Mouse (Mus musculus) common myeloid progenitor, adult 5-6 weeks (primary cell): ENCODE data around the gene Afg1l. TPM values are rescaled to one million over a fixed set of nuclear protein-coding genes. Genes with fewer than 3 reads are reported as not detected.

ENCODE experiments used
- ATAC-seq: replicated peaks from 2 replicates; pipeline ENCODE4 v1.8.0; 2016; ENCODE audit warnings: low read depth, mild to moderate bottlenecking, moderate TSS enrichment, inconsistent platforms; ENCODE audit not compliant: poor library complexity, severe bottlenecking
- total RNA-seq: library from RNA; stranded (forward); fragments of 200-1000, 187-1606 nt; gene quantifications from 2 replicates; pipeline ENCODE4 v1.2.3, GENCODE M21; 2017

Afg1l gene
- total RNA-seq, 1 experiment from 2014 or later: 4.9 TPM

DNA sequence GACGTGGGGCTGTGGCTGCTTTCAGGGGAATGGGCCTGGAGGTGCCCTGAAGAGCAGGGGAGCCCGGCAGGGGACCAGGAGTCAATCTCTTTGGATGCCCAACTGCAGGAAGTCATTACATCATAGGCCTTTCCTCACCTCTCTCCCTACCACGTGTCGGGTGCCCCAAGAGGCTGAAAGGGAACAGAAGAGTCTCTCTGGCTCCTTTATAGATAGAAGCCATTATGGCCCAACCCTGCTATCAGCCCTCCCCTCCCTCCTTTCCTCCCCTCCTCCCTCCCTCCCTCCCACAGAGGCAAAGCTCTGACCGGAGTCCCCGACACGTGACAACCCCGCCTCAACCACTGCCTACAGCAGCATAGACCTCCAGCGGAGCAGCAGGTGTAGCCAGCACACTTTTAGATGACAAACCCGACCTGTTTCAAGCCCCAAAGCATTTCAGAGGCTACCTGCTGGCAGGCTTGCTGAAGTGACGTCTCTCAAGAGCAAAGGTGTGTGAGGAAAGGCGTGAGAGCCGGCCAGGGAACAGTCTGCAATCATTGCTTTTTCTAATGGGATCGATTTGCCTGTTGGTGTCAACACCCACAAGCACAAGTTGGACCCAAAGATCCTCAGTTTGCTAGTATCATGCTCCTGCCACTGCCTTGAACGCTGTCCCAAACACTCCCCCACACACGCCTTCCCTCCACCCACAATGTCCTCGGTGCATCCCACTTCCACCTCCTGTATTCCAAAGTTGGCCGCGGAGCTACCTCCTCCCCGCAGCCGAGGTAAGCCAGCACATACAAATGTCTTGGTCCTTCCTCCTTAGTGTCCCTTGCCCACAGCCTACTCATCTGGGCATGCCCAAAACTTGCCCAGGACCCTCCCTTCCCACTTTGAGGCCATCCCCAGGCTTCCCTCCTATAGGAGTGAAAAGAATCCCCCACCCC is 204.3 kb downstream of the Afg1l start:
- peak; percentile 5; the same call in 1 of the 2 replicates for ATAC-seq

DNA sequence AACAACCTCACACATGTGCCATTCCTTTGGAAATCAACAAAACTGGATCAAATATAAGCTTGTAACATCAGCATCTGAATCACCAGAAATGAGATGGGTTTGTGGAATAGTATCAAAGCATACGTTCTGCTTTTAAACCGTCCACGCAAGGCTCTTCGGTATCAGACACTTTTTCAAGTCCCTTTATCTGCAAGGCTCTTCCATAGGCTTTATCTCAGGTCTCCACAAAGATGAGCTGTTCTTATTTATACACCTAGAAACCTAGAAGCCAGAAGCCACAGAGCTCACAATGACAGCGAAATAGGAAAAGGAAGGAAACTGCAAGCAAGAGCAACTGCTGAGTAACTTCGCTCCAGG is 205.0 kb downstream of the Afg1l start:
- no peak for ATAC-seq

DNA sequence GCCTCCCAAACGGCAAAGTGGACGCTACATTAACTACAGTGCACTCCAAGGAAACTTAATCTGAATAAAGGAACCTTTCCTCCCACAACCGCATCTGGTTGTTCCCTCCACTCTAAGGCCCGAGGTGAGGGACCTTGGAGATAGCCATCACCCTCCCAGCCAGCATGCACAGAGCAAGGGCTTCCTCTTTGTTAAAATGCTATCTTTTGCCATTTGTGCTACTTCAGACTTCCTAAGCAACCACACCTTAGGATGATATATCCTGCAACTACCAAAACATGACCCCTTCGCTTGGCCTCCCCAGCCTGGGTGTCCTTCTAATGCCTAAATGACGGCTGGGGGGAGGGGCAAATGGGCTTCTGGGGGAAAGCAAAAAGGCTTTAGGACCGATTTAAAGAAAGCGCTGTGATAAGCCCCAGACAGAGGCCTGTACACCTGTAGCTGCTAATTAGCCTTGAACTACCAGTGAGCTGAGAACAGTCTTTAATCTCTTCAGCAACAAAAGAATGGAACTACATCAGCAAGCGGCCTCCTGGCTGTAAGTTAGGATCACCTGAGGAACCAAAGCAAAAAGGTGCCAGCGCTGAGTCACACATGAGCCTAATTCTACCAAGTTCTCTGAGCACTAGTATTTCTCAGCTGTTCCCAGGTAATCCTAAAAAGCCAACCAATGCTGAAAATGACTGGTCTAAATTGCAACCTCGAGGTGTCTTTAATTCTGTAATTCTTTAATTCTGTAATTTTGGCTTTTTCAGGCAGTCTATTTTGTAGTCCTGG is 206.7 kb downstream of the Afg1l start:
- peak; percentile 19; the same call in 1 of the 2 replicates for ATAC-seq

DNA sequence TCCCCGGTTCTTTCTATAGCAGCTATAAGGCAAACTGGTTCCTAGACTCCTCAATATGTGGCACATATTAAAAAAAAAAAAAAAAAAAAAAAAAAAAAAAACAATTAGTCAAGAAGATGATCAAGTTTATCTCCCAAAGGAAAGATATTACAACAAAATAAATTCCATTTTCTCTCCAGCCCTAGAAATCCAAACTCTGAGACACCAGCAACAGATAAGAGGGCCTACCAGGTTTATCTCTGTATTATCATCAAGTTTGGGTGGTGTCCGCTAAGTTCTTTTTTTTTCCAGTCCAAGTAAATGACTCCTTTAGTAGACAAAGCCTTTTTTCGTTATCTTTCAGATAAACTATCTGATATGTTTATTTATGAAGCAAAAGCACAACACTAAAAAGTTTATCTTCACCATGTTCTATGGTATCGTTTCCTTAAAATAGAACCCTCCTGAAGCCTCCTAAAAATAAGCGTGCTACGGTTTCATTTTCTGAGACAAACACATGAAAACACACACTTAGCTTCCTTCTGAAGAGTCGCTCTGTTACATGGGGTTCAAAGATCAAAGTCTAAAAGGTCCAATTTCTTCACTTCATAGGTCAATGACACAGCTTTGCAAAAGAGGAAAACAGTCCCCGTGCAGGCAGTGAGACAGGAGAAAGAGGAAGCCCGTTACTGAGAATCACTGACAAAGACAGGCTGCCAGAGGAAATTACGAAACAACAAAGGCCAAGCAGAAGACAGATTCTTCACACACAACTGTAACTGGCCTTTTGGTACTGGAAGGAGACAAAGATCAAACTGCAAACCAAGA is 207.9 kb downstream of the Afg1l start:
- ATAC-seq: peak; percentile 53

DNA sequence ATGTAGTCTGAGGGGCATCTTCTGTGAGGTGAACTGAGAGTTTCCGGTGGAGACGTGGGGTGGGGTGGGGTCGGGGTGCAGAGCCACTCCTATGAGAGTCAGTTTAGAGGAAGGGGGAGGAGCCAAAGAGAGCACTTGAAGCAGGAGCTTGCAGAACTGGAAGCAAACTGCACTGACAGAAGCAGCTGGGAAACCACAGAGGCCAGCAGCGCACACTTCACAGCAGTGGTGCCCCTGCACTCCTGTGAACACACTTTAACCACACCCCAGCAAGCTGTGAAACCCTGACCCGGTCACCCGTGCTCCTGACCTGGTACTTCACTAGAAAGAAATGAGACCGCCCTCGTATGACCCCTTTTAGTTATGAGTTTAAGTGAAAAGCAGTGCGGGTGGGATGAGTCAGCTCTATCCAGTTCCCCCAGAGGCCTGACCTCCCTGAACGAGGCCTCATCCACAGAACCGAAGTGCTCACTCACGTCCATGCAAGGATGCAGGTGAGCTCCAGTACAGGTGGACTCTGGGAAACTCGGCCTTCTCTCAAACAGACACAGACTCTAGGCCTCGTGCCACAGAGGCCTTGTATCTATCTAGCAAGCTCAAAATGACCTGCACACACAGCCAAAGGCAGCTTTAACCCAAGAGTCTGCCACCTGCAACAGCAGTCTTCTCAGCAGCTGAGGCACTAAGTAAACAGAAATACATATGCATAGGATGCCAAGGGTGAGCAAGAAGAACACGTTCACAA is 208.9 kb downstream of the Afg1l start:
- ATAC-seq: peak; percentile 31

DNA sequence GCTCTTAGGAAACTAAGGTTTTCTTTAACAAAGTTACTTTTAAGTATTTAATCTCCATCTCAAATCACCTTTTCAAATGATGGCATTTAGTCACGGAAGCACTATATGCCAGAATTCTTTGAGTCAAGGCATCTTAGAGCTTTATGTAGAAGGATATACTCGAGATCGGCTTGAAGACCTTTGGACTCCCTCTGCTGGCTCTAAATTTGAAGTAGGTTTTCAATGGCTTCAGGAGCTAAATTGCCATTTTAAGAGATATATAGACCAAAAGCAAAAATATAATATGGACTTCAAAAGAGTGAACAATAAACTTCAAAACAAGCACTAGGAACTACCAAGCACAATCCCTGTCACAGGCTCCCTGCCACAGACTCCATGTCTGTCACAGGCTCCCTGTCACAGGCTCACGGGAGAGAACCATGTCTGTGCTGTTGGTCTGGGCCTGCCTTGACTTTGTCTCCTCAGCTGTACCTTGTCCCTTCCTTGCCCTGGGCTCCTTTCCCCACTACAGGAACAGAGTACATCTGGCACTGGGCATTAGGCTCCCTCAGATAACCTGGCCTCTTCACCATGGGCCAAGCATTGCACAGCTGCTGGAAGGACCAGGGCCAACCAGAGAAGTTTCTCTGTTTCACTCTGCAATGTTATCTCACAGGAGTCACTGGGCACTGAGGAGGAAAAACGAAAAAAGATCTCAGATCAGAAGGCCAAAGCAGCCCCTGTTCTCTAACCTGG is 210.4 kb downstream of the Afg1l start:
- no peak for ATAC-seq

DNA sequence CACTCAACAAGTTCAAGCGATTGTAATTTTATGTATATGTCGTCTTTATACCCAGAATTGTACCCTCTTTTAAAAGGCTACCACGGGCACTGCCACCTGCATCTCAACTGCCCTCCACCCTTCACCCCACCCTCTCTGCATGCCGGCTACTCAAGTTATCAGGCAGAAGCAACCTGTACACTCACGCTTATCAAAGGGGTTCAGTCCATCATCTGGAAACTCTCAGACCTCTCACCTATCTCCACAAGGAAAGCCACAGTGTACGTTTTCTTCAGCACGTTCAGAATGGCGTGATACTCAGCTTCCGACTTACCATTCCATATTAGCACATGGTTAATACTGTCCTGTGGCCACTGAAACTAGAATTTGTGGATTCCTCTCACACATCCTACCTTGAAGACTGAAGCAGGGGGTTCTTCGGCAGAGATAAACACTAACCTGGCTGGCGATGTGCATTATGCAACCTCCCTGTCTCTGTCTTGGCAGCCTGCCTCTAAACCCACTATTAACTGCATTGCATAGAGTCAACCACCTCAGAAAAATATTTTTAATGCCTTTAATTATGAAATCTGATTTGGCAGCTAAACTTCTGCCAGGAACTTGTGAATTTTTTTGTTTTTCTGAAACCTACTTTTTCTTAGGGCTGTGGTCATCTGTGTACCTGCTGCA is 213.2 kb downstream of the Afg1l start:
- peak; percentile 38; the same call in 1 of the 2 replicates for ATAC-seq

DNA sequence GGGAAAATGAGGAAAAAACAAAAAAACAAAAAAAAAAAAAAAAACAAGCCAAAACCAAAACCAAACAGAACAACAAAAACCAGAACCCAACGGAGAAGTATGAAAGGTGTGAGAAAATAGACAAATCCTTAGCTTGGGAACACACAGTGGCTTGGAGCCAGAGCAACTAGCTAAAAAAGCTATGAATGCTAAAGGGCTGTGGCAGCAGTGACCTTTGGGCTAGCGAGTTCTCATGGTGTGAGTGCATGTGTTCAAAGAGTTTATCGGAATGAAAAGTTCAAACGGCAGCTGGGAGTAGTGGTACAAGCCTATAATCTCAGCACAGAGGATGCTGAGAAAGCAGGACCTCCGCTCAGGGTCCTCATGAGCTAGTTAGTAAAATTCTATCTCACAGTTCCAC is 214.2 kb downstream of the Afg1l start:
- no peak for ATAC-seq

DNA sequence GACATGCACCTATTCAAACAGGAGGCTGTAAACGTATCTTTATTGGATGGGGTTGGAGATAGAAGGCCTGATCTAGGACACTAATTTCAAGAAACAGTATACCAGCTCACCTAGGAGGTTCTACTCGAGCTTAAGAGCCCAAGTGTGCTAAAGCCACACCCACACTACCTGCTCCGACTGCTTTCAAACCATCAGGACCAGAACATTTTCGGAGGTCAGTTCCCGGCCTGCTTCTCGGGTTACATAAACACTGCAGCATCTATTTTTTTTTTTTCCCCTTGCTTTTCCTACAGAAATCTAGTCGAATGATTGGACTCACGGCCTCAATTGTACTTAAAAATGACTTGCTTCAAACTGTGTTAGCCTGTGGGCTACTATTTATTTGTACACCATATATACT is 214.7 kb downstream of the Afg1l start:
- ATAC-seq: no peak

Other genes starting within 250 kb of the Afg1l start
- gene Foxo3, start 201.8 kb downstream of the Afg1l start, total RNA-seq: 46.1 and 57.6 TPM in 2 replicates
- 94.6 and 119 TPM in 2 replicates for gene Snx3, start 23.5 kb upstream of the Afg1l start, total RNA-seq
- not detected in 2 replicates for gene Nr2e1, start 105.1 kb upstream of the Afg1l start, total RNA-seq
- 31.4 and 32.5 TPM in 2 replicates for gene Ostm1, start 105.3 kb upstream of the Afg1l start, total RNA-seq